Mouse (Mus musculus) bone marrow, adult 2 months (tissue): Measurements from ENCODE around the gene Trp53i11. TPM values are rescaled to one million over a fixed set of nuclear protein-coding genes. Genes with fewer than 3 reads are reported as not detected.

ENCODE experiments used
- H3K27ac ChIP-seq: fragments of 200-500 bp; 2 replicates; pipeline ENCODE4 v1.5.1; 2012; ENCODE audit warnings: low read depth, mild to moderate bottlenecking, control low read depth, inconsistent platforms, low read length; ENCODE audit not compliant: control insufficient read depth, poor library complexity, insufficient read depth
- H3K4me1 ChIP-seq: fragments of 200-500 bp; 2 replicates; pipeline ENCODE4 v1.6.1; 2011; ENCODE audit warnings: low read length; ENCODE audit not compliant: control insufficient read depth, insufficient read depth
- H3K4me3 ChIP-seq: fragments of 200-500 bp; replicated peaks from 2 replicates; pipeline ENCODE3; 2011; ENCODE audit warnings: mild to moderate bottlenecking, low read depth, low read length, control low read depth; ENCODE audit not compliant: control insufficient read depth
- CTCF ChIP-seq: fragments of 200-500 bp; IDR thresholded peaks from 2 replicates; pipeline ENCODE4 v1.5.1; 2011; ENCODE audit warnings: low read length, control low read depth; ENCODE audit not compliant: control insufficient read depth, insufficient read depth
- POLR2A ChIP-seq: fragments of 200-500 bp; IDR thresholded peaks from 2 replicates; pipeline ENCODE4 v1.6.1; 2011; ENCODE audit warnings: low read depth, mild to moderate bottlenecking, control low read depth, low read length, borderline replicate concordance; ENCODE audit not compliant: control insufficient read depth
- WGBS: fragments of 180-500 bp; shearing (Covaris S2); methylation state at CpG from one replicate; pipeline ENCODE4 v1.1.7; 2018; 5-methylcytosine and 5-hydroxymethylcytosine counted together
- polyA plus RNA-seq: library from polyadenylated mRNA; stranded (reverse); fragments of >200 nt; gene quantifications from 2 replicates; pipeline ENCODE4 v1.2.4, GENCODE M21; 2011; ENCODE audit warnings: low replicate concordance; ENCODE audit not compliant: missing spikeins, insufficient read depth, insufficient read length

Gene Trp53i11
- polyA plus RNA-seq, 1 experiment, result 14.1 TPM

DNA sequence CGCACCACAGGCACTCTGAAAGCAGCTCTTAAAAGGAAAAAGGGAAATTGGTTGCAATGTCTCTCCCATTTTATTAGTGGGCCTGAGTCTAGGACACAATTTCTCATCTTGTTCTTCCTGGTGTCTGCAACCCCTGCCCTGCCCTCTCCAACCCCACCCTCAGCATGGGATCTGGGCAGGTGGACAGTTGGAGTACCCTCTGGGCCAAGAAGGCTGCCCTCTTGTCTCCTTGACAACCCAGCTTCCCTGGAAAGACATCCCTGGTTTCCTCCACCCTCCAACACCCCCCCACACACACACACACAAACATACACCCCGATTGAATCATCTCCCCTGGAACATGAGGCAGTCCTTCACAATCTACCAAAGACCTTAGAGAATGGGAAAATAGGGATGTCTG lies 11.6 kb upstream of the Trp53i11 start:
- WGBS, result 79% methylated on average over 2 of the region's 2 CpGs
- no peaks in the 10 kb centered on the region for H3K4me1 ChIP-seq
- H3K27ac ChIP-seq, result no peak overlapping the region
- TF ChIP-seq CTCF (no peak), POLR2A (no peak)
- no peak overlapping the region for H3K4me3 ChIP-seq

DNA sequence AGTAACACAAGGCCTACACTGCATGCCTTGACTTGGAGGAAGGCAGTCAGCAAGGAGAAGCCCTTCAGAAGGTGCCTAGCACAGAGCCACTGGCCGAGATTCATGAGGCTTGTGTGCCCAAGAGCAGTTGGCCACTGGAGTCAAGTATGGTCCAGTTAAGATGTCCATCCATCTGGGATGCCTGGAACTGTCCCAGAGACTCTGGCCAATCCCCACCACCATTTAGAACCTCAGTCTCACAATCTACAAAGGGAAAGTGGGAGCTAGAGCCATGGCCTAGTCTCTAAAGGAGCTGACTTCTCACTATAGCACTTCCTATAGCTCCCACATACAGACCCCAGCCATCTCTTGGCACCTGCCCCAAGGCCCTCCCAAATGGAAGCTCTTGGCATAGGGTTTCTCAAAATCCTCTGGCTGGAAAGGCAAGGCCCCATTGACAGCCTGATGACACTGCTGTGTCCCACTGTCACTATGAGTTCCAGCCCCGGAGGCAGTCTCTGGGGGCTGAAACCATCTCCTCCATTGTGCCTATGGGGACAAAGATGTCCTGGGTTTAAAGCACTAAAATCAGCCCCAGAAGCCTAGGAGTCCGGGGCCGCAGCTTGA lies 11.1 kb upstream of the Trp53i11 start:
- Histone ChIP-seq H3K27ac (no peak overlapping the region), H3K4me3 (no peak overlapping the region), H3K4me1 (no peaks in the 10 kb centered on the region)
- TF ChIP-seq POLR2A (no peak), CTCF (no peak)
- 70% methylated on average over 4 of the region's 4 CpGs for WGBS

DNA sequence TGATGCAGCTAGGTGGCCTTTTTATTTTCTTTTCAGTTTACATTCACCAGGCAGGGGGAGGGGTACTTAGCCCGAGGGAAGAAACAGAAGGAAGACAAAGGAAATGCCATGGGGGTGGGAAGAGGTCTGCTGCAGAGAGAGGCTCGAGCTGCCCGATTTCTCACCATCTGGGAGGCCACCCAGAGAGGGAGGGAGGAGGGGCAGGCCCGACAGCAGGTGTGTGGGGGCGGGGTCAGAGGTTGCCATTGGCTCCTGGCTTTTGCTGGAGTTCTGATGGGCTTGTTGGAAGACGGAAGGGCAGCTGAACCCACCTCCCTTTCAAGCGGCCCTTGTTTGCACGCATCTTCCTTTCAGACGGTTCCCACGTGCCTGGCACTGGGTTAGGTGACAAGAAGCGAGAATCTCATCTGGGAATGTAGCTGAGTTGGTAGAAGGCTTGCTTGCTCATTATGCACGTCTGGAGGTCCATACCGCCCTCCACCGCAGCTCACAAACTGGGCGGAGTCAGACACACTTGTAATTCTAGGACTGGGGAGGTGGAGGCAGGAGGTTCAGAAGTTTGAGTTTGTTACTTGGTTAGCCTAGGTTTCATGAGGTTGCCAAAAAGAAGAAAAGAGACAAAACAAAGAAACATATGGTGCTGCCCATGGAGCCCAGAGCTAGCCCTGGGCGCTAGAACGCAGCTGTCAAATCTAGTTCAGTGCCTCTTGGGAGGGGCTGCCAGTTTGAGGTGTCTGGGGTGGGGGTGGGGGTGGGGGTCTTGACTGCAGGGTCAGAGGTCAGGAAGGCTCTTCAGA lies 10.3 kb upstream of the Trp53i11 start:
- H3K4me1 ChIP-seq, result no peaks in the 10 kb centered on the region
- TF ChIP-seq POLR2A (no peak), CTCF (no peak)
- H3K27ac ChIP-seq, result no peak overlapping the region
- H3K4me3 ChIP-seq, result no peak overlapping the region
- 39% methylated on average over 17 of the region's 17 CpGs for WGBS

DNA sequence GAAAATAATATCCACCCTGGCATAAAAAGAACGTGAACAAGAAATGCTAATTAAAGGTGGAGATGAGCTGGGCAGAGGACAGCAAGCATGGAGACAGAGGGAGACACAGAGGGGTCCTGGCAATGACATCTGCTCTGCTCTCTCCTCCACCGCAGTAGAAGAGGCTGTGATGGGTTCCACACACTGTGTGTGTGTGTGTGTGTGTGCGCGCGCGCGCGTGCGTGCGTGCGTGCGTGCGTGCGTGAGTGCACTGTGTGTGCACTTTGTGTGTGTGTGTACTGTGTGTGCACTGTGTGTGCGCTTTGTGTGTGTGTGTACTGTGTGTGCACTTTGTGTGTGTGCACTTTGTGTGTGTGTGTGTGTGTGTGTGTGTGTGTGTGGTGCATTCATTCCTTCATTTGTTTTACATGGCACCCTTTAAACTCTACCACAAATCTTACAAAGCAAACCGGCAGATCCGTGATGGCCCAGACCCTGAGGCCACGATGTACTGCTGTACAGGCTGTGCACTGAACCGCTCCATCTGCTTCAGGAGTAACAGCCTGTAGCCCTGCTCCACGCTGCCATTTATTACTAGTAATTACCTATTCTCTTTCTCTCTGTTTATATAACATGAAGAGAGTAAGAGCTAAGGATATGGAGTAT lies 9.6 kb upstream of the Trp53i11 start:
- H3K4me1 ChIP-seq, result no peaks in the 10 kb centered on the region
- no peak overlapping the region for H3K27ac ChIP-seq
- no peak overlapping the region for H3K4me3 ChIP-seq
- TF ChIP-seq CTCF (no peak), POLR2A (no peak)
- WGBS, result 91% methylated on average over 20 of the region's 20 CpGs

DNA sequence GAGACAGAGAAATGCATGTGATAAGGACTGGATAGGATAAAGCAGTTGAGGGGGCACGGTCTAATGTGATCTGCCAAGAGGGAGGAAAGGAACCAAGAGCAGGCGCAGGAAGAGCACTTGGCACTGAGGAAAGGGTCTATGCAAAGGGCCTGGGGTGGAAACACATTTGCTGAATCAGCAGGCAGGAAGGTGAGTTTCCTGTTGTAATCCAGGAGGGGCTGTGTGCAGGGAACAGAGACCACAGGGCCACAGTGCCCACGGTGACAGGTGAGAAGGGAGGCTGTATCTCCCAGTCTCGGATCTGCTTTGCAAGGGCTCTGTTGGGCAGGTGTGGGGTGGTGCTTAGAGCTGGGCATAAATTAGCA lies 9.1 kb upstream of the Trp53i11 start:
- Histone ChIP-seq H3K4me1 (no peaks in the 10 kb centered on the region), H3K27ac (no peak overlapping the region), H3K4me3 (no peak overlapping the region)
- no peak for TF ChIP-seq CTCF
- no peak for TF ChIP-seq POLR2A
- WGBS, result 58% methylated on average over 4 of the region's 4 CpGs

DNA sequence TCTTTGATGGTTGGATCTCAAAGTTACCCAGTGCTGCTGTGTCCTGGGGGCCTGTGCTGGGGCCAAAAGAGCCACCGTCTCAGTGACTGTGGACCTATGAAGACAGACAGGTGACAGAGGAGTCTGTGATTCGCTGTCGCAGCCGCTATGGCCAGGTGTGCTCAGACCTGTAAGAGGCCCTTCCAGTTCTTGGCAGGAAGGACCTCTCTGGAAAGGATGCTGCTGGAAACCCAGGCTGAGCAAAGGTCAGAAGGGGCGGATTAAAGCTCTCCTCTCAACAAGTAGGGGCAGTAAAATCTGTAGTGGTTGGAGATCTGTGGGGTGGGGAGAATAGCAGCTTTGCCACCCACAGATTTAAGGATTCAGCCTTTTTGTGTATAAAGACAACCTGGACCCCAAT lies 7.7 kb upstream of the Trp53i11 start:
- Histone ChIP-seq H3K4me3 (no peak overlapping the region), H3K27ac (no peak overlapping the region), H3K4me1 (no peaks in the 10 kb centered on the region)
- TF ChIP-seq POLR2A (no peak), CTCF (no peak)
- 91% methylated on average over 5 of the region's 5 CpGs for WGBS

DNA sequence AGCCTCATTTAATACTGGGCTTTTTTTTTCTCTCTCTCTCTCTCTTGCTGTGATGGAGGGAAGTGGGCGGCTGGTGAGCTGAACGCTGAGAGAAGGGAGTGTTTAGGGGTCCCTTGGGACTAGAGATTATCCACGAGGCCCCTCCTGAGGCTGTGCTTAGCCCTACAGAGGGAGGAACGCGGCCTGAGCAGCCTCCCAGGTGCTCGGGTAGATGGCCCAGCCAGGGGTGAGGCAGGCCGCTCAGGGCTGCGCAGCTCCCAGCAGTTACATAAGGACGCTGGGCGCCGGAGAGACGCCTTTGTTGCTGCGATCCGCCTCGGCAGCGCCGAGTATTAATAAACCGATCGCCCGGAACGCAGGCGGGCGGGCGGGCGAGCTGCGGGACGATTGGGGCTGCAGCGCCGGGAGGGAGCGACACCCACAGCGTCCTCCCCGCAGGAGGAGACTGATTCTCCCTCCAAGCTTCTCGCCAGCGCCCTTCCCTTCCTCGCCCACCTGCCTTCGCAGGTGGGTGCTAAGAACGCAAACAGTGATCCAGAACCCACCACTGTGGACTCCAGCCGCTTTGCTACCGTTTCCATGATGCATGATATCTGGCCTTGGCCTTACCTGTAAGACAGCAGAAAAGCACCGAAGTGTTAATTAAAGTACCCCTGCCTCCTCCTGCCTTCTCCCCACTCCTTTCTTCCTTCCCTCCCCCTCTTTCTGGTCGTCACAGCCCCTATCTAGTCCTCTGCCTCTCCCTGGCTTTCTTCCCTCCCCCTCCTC lies 7.1 kb upstream of the Trp53i11 start:
- TF ChIP-seq CTCF (no peak), POLR2A (no peak)
- no peak overlapping the region; the same call in 1 of the 2 replicates for H3K27ac ChIP-seq
- no peaks in the 10 kb centered on the region for H3K4me1 ChIP-seq
- no peak overlapping the region for H3K4me3 ChIP-seq
- 4% methylated on average over 41 of the region's 41 CpGs for WGBS

DNA sequence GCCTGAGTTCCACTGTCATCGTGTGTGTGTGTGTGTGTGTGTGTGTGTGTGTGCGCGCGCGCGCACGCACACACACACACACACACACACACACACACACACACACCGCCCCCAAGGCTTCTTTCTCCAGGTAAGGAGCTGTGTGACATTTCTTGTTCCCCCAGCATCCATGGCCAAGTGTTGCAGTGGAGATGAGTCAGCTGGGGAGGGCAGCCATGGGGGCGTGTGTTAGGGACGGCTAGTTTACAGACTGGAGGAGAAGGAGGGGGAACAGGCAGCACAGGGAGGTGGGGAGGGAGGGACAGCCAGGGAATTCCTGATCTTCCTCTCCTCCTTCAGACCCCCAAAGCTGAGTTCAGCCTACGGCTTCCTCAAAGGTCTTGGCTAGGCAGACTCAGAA lies 4.5 kb upstream of the Trp53i11 start:
- H3K4me3 ChIP-seq, result no peak overlapping the region
- H3K4me1 ChIP-seq, result no peaks in the 10 kb centered on the region
- WGBS, result 67% methylated on average over 11 of the region's 11 CpGs
- H3K27ac ChIP-seq, result no peak overlapping the region
- no peak for TF ChIP-seq CTCF
- TF ChIP-seq POLR2A, result no peak
